Mouse (Mus musculus) embryonic facial prominence, embryonic 13.5 days (tissue): ENCODE results near the gene Rbmxl1. TPM values are rescaled to one million over a fixed set of nuclear protein-coding genes. Genes with fewer than 3 reads are reported as not detected.
"Not testable (repeated sequence)": the region's sequence is repeated elsewhere in the genome, so short reads cannot be mapped to it uniquely, and the experiment has no call there.

Source experiments
- ATAC-seq: fragments of 200-750 bp; cut with Nextera tagmentation; 2 replicates; pipeline ENCODE4 v1.8.0; 2017; ENCODE audit warnings: low read depth; ENCODE audit not compliant: insufficient number of reproducible peaks, insufficient read depth, low FRiP score, low TSS enrichment
- H3K27ac ChIP-seq: fragments of 300-500 bp; sonication (generic); 2 replicates; pipeline ENCODE4 v1.5.1; 2015; ENCODE audit warnings: moderate library complexity, mild to moderate bottlenecking, inconsistent platforms
- H3K27me3 ChIP-seq: fragments of 300-500 bp; sonication (generic); 2 replicates; pipeline ENCODE4 v1.6.1; 2015; ENCODE audit warnings: mild to moderate bottlenecking, inconsistent platforms
- H3K36me3 ChIP-seq: fragments of 300-500 bp; sonication (generic); 2 replicates; pipeline ENCODE4 v1.6.1; 2015; ENCODE audit warnings: mild to moderate bottlenecking, inconsistent platforms
- H3K4me1 ChIP-seq: fragments of 300-500 bp; sonication (generic); 2 replicates; pipeline ENCODE4 v1.6.1; 2015; ENCODE audit warnings: inconsistent platforms
- H3K4me2 ChIP-seq: fragments of 300-500 bp; sonication (generic); 2 replicates; pipeline ENCODE4 v1.6.1; 2015; ENCODE audit warnings: moderate library complexity, mild to moderate bottlenecking, inconsistent platforms
- H3K4me3 ChIP-seq: fragments of 300-500 bp; sonication (generic); 2 replicates; pipeline ENCODE4 v1.5.1; 2015; ENCODE audit warnings: mild to moderate bottlenecking, inconsistent platforms
- H3K9ac ChIP-seq: fragments of 300-500 bp; sonication (generic); 2 replicates; pipeline ENCODE4 v1.6.1; 2015; ENCODE audit warnings: mild to moderate bottlenecking, inconsistent platforms
- H3K9me3 ChIP-seq: fragments of 300-500 bp; sonication (generic); 2 replicates; pipeline ENCODE4 v1.6.1; 2016; ENCODE audit warnings: inconsistent platforms
- WGBS: fragments of 180-500 bp; shearing (Covaris S2); methylation state at CpG from one replicate; pipeline ENCODE4 v1.1.7; 2015; ENCODE audit warnings: mixed read lengths; 5-methylcytosine and 5-hydroxymethylcytosine counted together
- polyA plus RNA-seq: library from polyadenylated mRNA; unstranded; fragments of >200 nt; fragmentation: Nextera tagmentation; extraction: Ambion mirVana; gene quantifications from 2 replicates; pipeline ENCODE4 v1.2.1, GENCODE M21; 2015

Gene Rbmxl1
- polyA plus RNA-seq, 1 experiment from 2014 or later = 282 TPM

GRCm38 (mm10) chr8:78533981-78534380 lies 25.3 kb upstream of the Rbmxl1 start:
- no peaks in the 10 kb centered on the region for H3K4me1 ChIP-seq
- H3K9ac ChIP-seq = no peak overlapping the region
- H3K4me3 ChIP-seq = no peak overlapping the region
- 83% methylated on average over 6 of the region's 6 CpGs for WGBS
- H3K27me3 ChIP-seq = no peaks in the 10 kb centered on the region
- H3K27ac ChIP-seq = no peak overlapping the region
- H3K4me2 ChIP-seq = no peak overlapping the region
- no peak for ATAC-seq
- no peaks in the 10 kb centered on the region for H3K9me3 ChIP-seq
- H3K36me3 ChIP-seq = peaks cover 45% of the 10 kb centered on the region

DNA sequence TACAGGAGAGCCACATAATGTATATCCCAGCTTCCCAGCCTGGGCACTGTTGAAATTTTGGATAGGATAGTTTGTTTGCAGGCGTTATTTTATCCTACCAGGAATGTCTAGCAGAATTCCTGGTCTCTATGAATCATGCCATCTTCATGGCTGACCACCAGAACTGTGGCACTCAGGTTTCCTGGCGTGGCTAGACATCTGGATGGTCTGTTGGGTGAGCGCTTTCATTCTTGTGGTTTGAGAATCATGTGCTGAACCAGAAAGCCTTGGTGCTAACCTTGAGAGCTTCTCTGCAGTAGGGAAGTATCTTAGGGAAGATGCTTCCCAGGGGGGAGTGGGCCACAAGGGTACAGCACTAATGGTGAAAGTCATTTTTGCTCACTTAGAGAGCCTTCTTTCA lies 6.4 kb upstream of the Rbmxl1 start:
- Histone ChIP-seq H3K4me1 (peaks cover 9% of the 10 kb centered on the region), H3K9me3 (no peaks in the 10 kb centered on the region), H3K27me3 (no peaks in the 10 kb centered on the region), H3K9ac (no peak overlapping the region), H3K4me2 (no peak overlapping the region), H3K27ac (no peak overlapping the region), H3K4me3 (no peak overlapping the region), H3K36me3 (peaks cover 26% of the 10 kb centered on the region)
- WGBS = 89% methylated on average over 3 of the region's 3 CpGs
- no peak for ATAC-seq

DNA sequence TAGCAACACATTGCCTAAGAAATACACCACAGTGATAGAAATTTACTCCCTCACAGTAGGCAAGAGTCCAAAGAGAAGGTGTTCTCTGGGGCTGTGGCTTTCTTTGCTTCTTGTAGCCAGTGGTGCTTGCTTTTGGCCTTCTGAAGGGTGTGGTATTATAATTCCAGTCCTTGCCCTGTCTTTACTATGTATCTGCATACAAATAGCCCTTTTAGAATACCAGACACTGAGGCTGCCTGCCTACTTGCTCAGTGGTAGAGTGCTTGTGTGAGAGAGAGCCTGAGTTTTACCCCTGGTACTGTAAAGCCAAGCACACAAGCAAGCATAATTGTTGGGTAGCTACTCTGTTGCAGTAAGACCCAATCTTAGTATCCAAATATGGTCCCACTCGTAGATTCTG lies 6.0 kb upstream of the Rbmxl1 start:
- WGBS = 88% methylated on average over 1 of the region's 1 CpGs
- Histone ChIP-seq H3K9me3 (no peaks in the 10 kb centered on the region), H3K27me3 (no peaks in the 10 kb centered on the region), H3K4me3 (no peak overlapping the region), H3K9ac (no peak overlapping the region), H3K27ac (no peak overlapping the region), H3K4me1 (peaks cover 11% of the 10 kb centered on the region), H3K4me2 (no peak overlapping the region), H3K36me3 (peaks cover 26% of the 10 kb centered on the region)
- no peak for ATAC-seq

GRCm38 (mm10) chr8:78513106-78513505 lies 4.4 kb upstream of the Rbmxl1 start:
- H3K4me1 ChIP-seq = peaks cover 11% of the 10 kb centered on the region
- no peak overlapping the region for H3K27ac ChIP-seq
- H3K4me3 ChIP-seq = no peak overlapping the region
- no peak overlapping the region for H3K9ac ChIP-seq
- peaks cover 24% of the 10 kb centered on the region for H3K36me3 ChIP-seq
- ATAC-seq = no peak
- H3K4me2 ChIP-seq = no peak overlapping the region
- H3K27me3 ChIP-seq = no peaks in the 10 kb centered on the region
- 88% methylated on average over 4 of the region's 4 CpGs for WGBS
- no peaks in the 10 kb centered on the region for H3K9me3 ChIP-seq

DNA sequence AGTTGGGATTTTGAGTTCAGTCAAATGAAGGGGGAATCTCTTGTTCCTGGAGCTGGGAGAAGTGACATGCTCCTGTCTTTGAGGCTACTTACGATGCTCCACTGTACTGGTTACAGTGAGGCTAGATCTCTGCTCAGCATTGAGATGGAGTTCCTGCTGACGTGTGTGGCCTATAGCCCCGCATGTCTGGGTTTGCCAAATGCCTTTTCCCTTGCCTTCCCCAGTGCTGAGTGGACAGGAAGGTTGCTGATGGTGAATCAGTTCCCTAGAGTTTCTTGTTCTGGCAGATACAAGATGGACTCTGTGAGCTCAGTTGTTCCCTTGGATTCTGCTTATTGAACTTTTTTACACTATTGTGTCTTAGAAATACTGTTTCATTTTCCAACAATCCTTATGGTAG lies 2.2 kb upstream of the Rbmxl1 start:
- peaks cover 18% of the 10 kb centered on the region for H3K36me3 ChIP-seq
- 0 out of 2 replicates have a peak overlapping the region, but pooled peaks have one; percentile 22 for H3K9ac ChIP-seq
- peak overlapping the region; percentile 24 for H3K4me2 ChIP-seq
- ATAC-seq = no peak
- H3K9me3 ChIP-seq = peaks cover 3% of the 10 kb centered on the region; the same call in 1 of the 2 replicates
- H3K27me3 ChIP-seq = no peaks in the 10 kb centered on the region
- H3K4me3 ChIP-seq = no peak overlapping the region
- H3K27ac ChIP-seq = no peak overlapping the region
- 57% methylated on average over 3 of the region's 3 CpGs for WGBS
- peaks cover 14% of the 10 kb centered on the region for H3K4me1 ChIP-seq

GRCm38 (mm10) chr8:78510094-78510493 lies 1.4 kb upstream of the Rbmxl1 start:
- ATAC-seq = no peak
- Histone ChIP-seq H3K9ac (peak overlapping the region; percentile 98), H3K4me3 (peak overlapping the region; percentile 89), H3K36me3 (peaks cover 15% of the 10 kb centered on the region), H3K4me2 (peak overlapping the region; percentile 85), H3K9me3 (peaks cover 3% of the 10 kb centered on the region; the same call in 1 of the 2 replicates), H3K4me1 (peaks cover 14% of the 10 kb centered on the region), H3K27ac (peak overlapping the region; percentile 98), H3K27me3 (no peaks in the 10 kb centered on the region)
- whole genome bisulfite sequencing = 2% methylated on average over 11 of the region's 11 CpGs

DNA sequence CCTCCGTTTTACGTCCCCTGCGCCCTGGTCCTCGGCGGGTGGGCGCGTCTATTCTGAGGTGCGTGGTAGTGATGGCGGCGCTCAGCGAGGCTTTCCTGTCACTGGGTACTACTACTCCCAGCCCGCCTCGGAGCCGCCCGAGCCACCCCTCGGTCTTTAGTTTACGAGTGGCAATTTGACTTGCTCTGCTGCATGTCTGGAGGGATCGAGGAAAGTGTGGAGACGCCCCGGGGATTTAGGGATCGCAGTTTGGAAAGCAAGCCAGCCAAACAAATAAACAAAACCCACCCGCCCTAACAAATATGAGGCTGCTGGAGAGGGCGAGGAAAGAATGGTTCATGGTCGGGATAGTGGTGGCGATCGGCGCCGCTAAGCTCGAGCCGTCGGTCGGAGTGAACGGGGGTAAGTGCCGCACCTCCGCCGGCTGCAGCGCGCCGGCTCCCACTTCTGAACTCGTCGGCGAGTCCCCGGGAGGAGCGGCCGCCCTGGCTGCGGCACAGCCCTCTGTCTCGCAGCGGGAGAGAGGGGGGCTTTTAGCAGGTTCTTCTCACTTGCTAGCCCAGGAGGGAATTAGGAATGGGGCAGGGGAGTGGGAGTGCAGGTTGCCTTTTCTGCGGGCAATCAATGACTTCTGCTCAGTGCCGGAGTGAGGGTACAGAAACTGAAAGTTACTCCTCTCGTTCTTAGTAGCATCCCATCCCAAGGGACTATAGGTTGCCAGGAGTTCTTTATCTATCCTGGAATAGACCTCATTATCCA lies 754 bp upstream of the Rbmxl1 start, which contains the start of gene Slc10a7:
TSS of gene Slc10a7 (plus strand) at position 74 of the 759 bp plus-strand sequence.
- peaks cover 3% of the 10 kb centered on the region; the same call in 1 of the 2 replicates for H3K9me3 ChIP-seq
- H3K9ac ChIP-seq = peak within 1 kb of the TSS; percentile 98
- peak within 1 kb of the TSS; percentile 85 for H3K4me2 ChIP-seq
- ATAC-seq = peak; percentile 94
- no peaks in the 10 kb centered on the region for H3K27me3 ChIP-seq
- H3K4me1 ChIP-seq = peaks cover 14% of the 10 kb centered on the region
- peak within 1 kb of the TSS; percentile 89 for H3K4me3 ChIP-seq
- H3K36me3 ChIP-seq = peaks cover 22% of the 10 kb centered on the region
- peak within 1 kb of the TSS; percentile 98 for H3K27ac ChIP-seq
- under 1% methylated on average over 51 of the region's 51 CpGs for WGBS

- WGBS = under 1% methylated on average over 38 of the region's 38 CpGs
- Histone ChIP-seq H3K36me3 (peaks cover 32% of the 10 kb centered on the region), H3K27me3 (no peaks in the 10 kb centered on the region), H3K9ac (peak overlapping the region; percentile 98), H3K9me3 (peaks cover 3% of the 10 kb centered on the region; the same call in 1 of the 2 replicates), H3K4me3 (peak overlapping the region; percentile 89), H3K27ac (peak overlapping the region; percentile 98), H3K4me1 (peaks cover 14% of the 10 kb centered on the region), H3K4me2 (peak overlapping the region; percentile 85)
- ATAC-seq = no peak
These were observed 549 bp downstream of the Rbmxl1 start for GRCm38 (mm10) chr8:78507979-78508718.

GRCm38 (mm10) chr8:78502706-78503105 lies 6.0 kb downstream of the Rbmxl1 start:
- 72% methylated on average over 2 of the region's 2 CpGs for WGBS
- no peak overlapping the region for H3K4me3 ChIP-seq

DNA sequence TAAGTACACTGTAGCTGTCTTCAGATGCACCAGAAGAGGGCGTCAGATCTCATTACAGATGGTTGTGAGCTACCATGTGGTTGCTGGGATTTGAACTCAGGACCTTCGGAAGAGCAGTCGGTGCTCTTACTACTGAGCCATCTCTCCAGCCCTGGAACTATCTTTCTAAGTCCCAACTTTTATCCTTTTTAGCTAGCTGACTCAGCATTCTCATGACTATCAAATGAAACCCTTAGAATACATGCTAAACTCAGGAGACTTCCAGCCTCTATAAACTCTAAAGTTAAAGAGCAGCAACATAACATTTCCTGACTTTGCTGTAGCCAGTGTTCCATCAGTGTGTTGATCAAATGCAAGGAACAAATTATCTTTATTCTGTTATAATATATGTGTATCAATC lies 12.4 kb downstream of the Rbmxl1 start:
- ATAC-seq, H3K27me3 ChIP-seq, H3K4me3 ChIP-seq, H3K9ac ChIP-seq, H3K9me3 ChIP-seq, H3K36me3 ChIP-seq, H3K27ac ChIP-seq, H3K4me1 ChIP-seq, H3K4me2 ChIP-seq: not testable (repeated sequence)
- WGBS = 94% methylated on average over 3 of the region's 3 CpGs

More at GRCm38 (mm10) chr8:78502706-78503105, 6.0 kb downstream of the Rbmxl1 start:
- peaks cover 3% of the 10 kb centered on the region; the same call in 1 of the 2 replicates for H3K9me3 ChIP-seq
- H3K9ac ChIP-seq = no peak overlapping the region
- H3K4me1 ChIP-seq = peaks cover 4% of the 10 kb centered on the region; the same call in 1 of the 2 replicates
- peaks cover 34% of the 10 kb centered on the region for H3K36me3 ChIP-seq
- H3K4me2 ChIP-seq = no peak overlapping the region
- no peaks in the 10 kb centered on the region for H3K27me3 ChIP-seq
- no peak for ATAC-seq
- no peak overlapping the region for H3K27ac ChIP-seq

DNA sequence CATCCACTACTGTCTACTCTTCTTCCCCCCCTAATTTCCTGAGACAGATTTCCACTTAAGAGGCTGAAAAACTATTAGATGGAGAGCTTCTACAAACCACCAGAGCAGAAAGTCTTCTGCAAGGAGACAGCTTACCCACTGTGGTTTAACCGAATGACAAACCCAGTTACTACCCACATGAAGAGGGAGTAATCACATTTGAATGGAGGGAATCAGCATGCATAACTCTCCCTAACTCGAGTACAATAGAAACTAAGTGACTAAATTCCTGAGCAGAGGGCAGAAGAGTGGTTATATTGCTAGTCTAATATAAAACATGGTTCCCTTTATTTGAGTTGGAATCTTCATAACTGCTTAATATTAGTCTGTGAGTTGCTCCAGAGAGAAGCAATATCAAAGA lies 15.7 kb downstream of the Rbmxl1 start:
- WGBS = 34% methylated on average over 2 of the region's 2 CpGs
- no peak for ATAC-seq
- no peaks in the 10 kb centered on the region for H3K9me3 ChIP-seq
- H3K27ac ChIP-seq = no peak overlapping the region
- no peak overlapping the region for H3K9ac ChIP-seq
- H3K4me2 ChIP-seq = no peak overlapping the region
- no peak overlapping the region for H3K4me3 ChIP-seq
- no peaks in the 10 kb centered on the region for H3K36me3 ChIP-seq
- no peaks in the 10 kb centered on the region for H3K27me3 ChIP-seq
- H3K4me1 ChIP-seq = no peaks in the 10 kb centered on the region
